Mouse (Mus musculus): ENCODE data around the gene Eef1akmt4. TPM values are rescaled to one million over a fixed set of nuclear protein-coding genes. Genes with fewer than 3 reads are reported as not detected.
A peak's percentile ranks its signal among the peaks of the same experiment; 100 is the strongest.

Gene Eef1akmt4
- 5.2 and 6.8 TPM in 2 replicates for total RNA-seq (2014; rRNA removed)
- 3.3 TPM in 2 replicates for polyA plus RNA-seq (2015; fragmentation: Nextera tagmentation; extraction: Ambion mirVana)

- peaks cover 2% of the 10 kb centered on the region; the same call in 1 of the 2 replicates for H3K4me1 ChIP-seq (ENCODE audit: insufficient read depth, low read length)
- WGBS = 2% methylated on average over 41 of the region's 41 CpGs
- H3K36me3 ChIP-seq (ENCODE audit: insufficient read depth, low read length) = peaks cover 16% of the 10 kb centered on the region; the same call in 1 of the 2 replicates
- H3K27ac ChIP-seq (ENCODE audit: low read depth, low read length) = peak within 1 kb of the TSS; percentile 83
- H3K9me3 ChIP-seq (ENCODE audit: low read length) = no peaks in the 10 kb centered on the region
- H3K4me2 ChIP-seq (ENCODE audit: low read depth, low read length, poor library complexity, severe bottlenecking) = peak within 1 kb of the TSS; percentile 88
- H3K27me3 ChIP-seq (ENCODE audit: insufficient read depth, low read length) = no peaks in the 10 kb centered on the region
- H3K4me3 ChIP-seq (ENCODE audit: low read depth, low read length) = peak within 1 kb of the TSS; percentile 57
- TF ChIP-seq CTCF (IDR thresholded peaks at IDR 0.05) = no peak
- peak; percentile 91 for ATAC-seq (ENCODE audit: low FRiP score)
- peak; percentile 95 for DNase-seq (ENCODE audit: low spot score)
- H3K9ac ChIP-seq (replicated peaks; ENCODE audit: low read length, poor library complexity, severe bottlenecking) = peak within 1 kb of the TSS; percentile 82
These were observed at the start of gene Eef1akmt4, which contains the start of the genes Gm49333 and Alg3 for GRCm38 (mm10) chr16:20611357-20612227. Eef1akmt4 (plus strand) TSS chr16:20611593. Gm49333 (plus strand) TSS chr16:20611610. Alg3 (minus strand) TSS chr16:20611735.

- Histone ChIP-seq H3K9me3 (ENCODE audit: low read length) (no peaks in the 10 kb centered on the region), H3K4me2 (ENCODE audit: low read depth, low read length, poor library complexity, severe bottlenecking) (no peak overlapping the region), H3K27me3 (ENCODE audit: insufficient read depth, low read length) (no peaks in the 10 kb centered on the region), H3K4me1 (ENCODE audit: insufficient read depth, low read length) (no peaks in the 10 kb centered on the region), H3K36me3 (ENCODE audit: insufficient read depth, low read length) (peaks cover 19% of the 10 kb centered on the region), H3K4me3 (ENCODE audit: low read depth, low read length) (no peak overlapping the region), H3K27ac (ENCODE audit: low read depth, low read length) (no peak overlapping the region), H3K9ac (replicated peaks; ENCODE audit: low read length, poor library complexity, severe bottlenecking) (no peak overlapping the region)
- no peak for DNase-seq (ENCODE audit: low spot score)
- ATAC-seq (ENCODE audit: low FRiP score) = no peak
- no peak for TF ChIP-seq CTCF (IDR thresholded peaks at IDR 0.05)
- 34% methylated on average over 1 of the region's 1 CpGs for WGBS
These were observed 46.3 kb upstream of the Eef1akmt4 start for GRCm38 (mm10) chr16:20565075-20565474.

GRCm38 (mm10) chr16:20589366-20589938, 21.9 kb upstream of the Eef1akmt4 start, which contains the start of gene Vwa5b2:
Vwa5b2 (plus strand) TSS chr16:20589471.
- peak; percentile 16; the same call in 1 of the 2 replicates for TF ChIP-seq CTCF (IDR thresholded peaks at IDR 0.05)
- peak within 1 kb of the TSS; percentile 66 for H3K4me3 ChIP-seq (ENCODE audit: low read depth, low read length)
- peaks cover 13% of the 10 kb centered on the region; the same call in 1 of the 2 replicates for H3K27me3 ChIP-seq (ENCODE audit: insufficient read depth, low read length)
- under 1% methylated on average over 23 of the region's 24 CpGs for WGBS
- peak within 1 kb of the TSS; percentile 69 for H3K9ac ChIP-seq (replicated peaks; ENCODE audit: low read length, poor library complexity, severe bottlenecking)
- DNase-seq (ENCODE audit: low spot score) (peak; percentile 44), ATAC-seq (ENCODE audit: low FRiP score) (peak; percentile 50)
- peaks cover 2% of the 10 kb centered on the region; the same call in 1 of the 2 replicates for H3K4me1 ChIP-seq (ENCODE audit: insufficient read depth, low read length)
- no peaks in the 10 kb centered on the region for H3K36me3 ChIP-seq (ENCODE audit: insufficient read depth, low read length)
- H3K9me3 ChIP-seq (ENCODE audit: low read length) = no peaks in the 10 kb centered on the region
- H3K27ac ChIP-seq (ENCODE audit: low read depth, low read length) = peak within 1 kb of the TSS; percentile 83
- peak within 1 kb of the TSS; percentile 75 for H3K4me2 ChIP-seq (ENCODE audit: low read depth, low read length, poor library complexity, severe bottlenecking)

GRCm38 (mm10) chr16:20589939-20590679, 21.3 kb upstream of the Eef1akmt4 start:
- Histone ChIP-seq H3K4me2 (ENCODE audit: low read depth, low read length, poor library complexity, severe bottlenecking) (peak overlapping the region; percentile 75), H3K9me3 (ENCODE audit: low read length) (no peaks in the 10 kb centered on the region), H3K4me3 (ENCODE audit: low read depth, low read length) (peak overlapping the region; percentile 66), H3K4me1 (ENCODE audit: insufficient read depth, low read length) (peaks cover 2% of the 10 kb centered on the region; the same call in 1 of the 2 replicates), H3K27me3 (ENCODE audit: insufficient read depth, low read length) (peaks cover 13% of the 10 kb centered on the region; the same call in 1 of the 2 replicates), H3K27ac (ENCODE audit: low read depth, low read length) (peak overlapping the region; percentile 83), H3K9ac (replicated peaks; ENCODE audit: low read length, poor library complexity, severe bottlenecking) (peak overlapping the region; percentile 69), H3K36me3 (ENCODE audit: insufficient read depth, low read length) (no peaks in the 10 kb centered on the region)
- WGBS = under 1% methylated on average over 37 of the region's 39 CpGs
- no peak for TF ChIP-seq CTCF (IDR thresholded peaks at IDR 0.05)
- ATAC-seq (ENCODE audit: low FRiP score) (peak; percentile 88), DNase-seq (ENCODE audit: low spot score) (peak; percentile 82)

GRCm38 (mm10) chr16:20590680-20591038, 20.7 kb upstream of the Eef1akmt4 start:
- no peaks in the 10 kb centered on the region for H3K9me3 ChIP-seq (ENCODE audit: low read length)
- DNase-seq (ENCODE audit: low spot score) (no peak), ATAC-seq (ENCODE audit: low FRiP score) (peak; percentile 11)
- no peak overlapping the region for H3K27ac ChIP-seq (ENCODE audit: low read depth, low read length)
- peaks cover 13% of the 10 kb centered on the region; the same call in 1 of the 2 replicates for H3K27me3 ChIP-seq (ENCODE audit: insufficient read depth, low read length)
- peaks cover 2% of the 10 kb centered on the region; the same call in 1 of the 2 replicates for H3K4me1 ChIP-seq (ENCODE audit: insufficient read depth, low read length)
- peak overlapping the region; percentile 69 for H3K9ac ChIP-seq (replicated peaks; ENCODE audit: low read length, poor library complexity, severe bottlenecking)
- H3K4me3 ChIP-seq (ENCODE audit: low read depth, low read length) = peak overlapping the region; percentile 66
- H3K4me2 ChIP-seq (ENCODE audit: low read depth, low read length, poor library complexity, severe bottlenecking) = peak overlapping the region; percentile 75
- 6% methylated on average over 17 of the region's 17 CpGs for WGBS
- H3K36me3 ChIP-seq (ENCODE audit: insufficient read depth, low read length) = no peaks in the 10 kb centered on the region; the same call in 1 of the 2 replicates
- TF ChIP-seq CTCF (IDR thresholded peaks at IDR 0.05) = no peak
